Mouse (Mus musculus): ENCODE results near the gene Gm28053. TPM values are rescaled to one million over a fixed set of nuclear protein-coding genes. Genes with fewer than 3 reads are reported as not detected.

Gm28053 gene
- polyA plus RNA-seq (2014; fragmentation: Nextera tagmentation; extraction: Ambion mirVana): 2.6 and 4.8 TPM in 2 replicates

- Histone ChIP-seq H3K36me3 (ENCODE audit: control insufficient read depth, insufficient read depth, low read length) (no peaks in the 10 kb centered on the region), H3K27me3 (ENCODE audit: control insufficient read depth, insufficient read depth, low read length) (no peaks in the 10 kb centered on the region), H3K27ac (ENCODE audit: low read depth, low read length) (no peak within 1 kb of the TSS), H3K4me1 (ENCODE audit: control insufficient read depth, insufficient read depth, low read length) (no peaks in the 10 kb centered on the region), H3K4me3 (ENCODE audit: low read depth, low read length) (no peak within 1 kb of the TSS), H3K9ac (ENCODE audit: low read depth, low read length) (no peak within 1 kb of the TSS), H3K9me3 (replicated peaks; ENCODE audit: control insufficient read depth, low read length) (no peaks in the 10 kb centered on the region), H3K4me2 (no peak within 1 kb of the TSS)
- WGBS (ENCODE audit: insufficient replicate concordance): 47% methylated on average over 2 of the region's 2 CpGs
- ATAC-seq (replicated peaks; ENCODE audit: insufficient number of reproducible peaks, low FRiP score, low TSS enrichment): no peak
Measured at GRCm38 (mm10) chr6:48718455-48718854, at the start of gene Gm28053, which contains the start of gene Gimap7. Gene Gm28053, plus strand, starts transcription at chr6:48718607. Gene Gimap7, plus strand, starts transcription at chr6:48718621.

GRCm38 (mm10) chr6:48669446-48669969 lies 48.9 kb upstream of the Gm28053 start:
- 61% methylated on average over 2 of the region's 2 CpGs for WGBS (ENCODE audit: insufficient replicate concordance)

GRCm38 (mm10) chr6:48674291-48675058 lies 43.9 kb upstream of the Gm28053 start:
- H3K4me3 ChIP-seq (ENCODE audit: low read depth, low read length): no peak overlapping the region
- H3K4me2 ChIP-seq: no peak overlapping the region
- no peaks in the 10 kb centered on the region for H3K27me3 ChIP-seq (ENCODE audit: control insufficient read depth, insufficient read depth, low read length)
- no peak overlapping the region for H3K9ac ChIP-seq (ENCODE audit: low read depth, low read length)
- no peaks in the 10 kb centered on the region for H3K36me3 ChIP-seq (ENCODE audit: control insufficient read depth, insufficient read depth, low read length)
- no peak overlapping the region for H3K27ac ChIP-seq (ENCODE audit: low read depth, low read length)
- 91% methylated on average over 9 of the region's 9 CpGs for WGBS (ENCODE audit: insufficient replicate concordance)
- H3K9me3 ChIP-seq (replicated peaks; ENCODE audit: control insufficient read depth, low read length): no peaks in the 10 kb centered on the region
- no peak for ATAC-seq (replicated peaks; ENCODE audit: insufficient number of reproducible peaks, low FRiP score, low TSS enrichment)
- H3K4me1 ChIP-seq (ENCODE audit: control insufficient read depth, insufficient read depth, low read length): no peaks in the 10 kb centered on the region

More at GRCm38 (mm10) chr6:48669446-48669969, 48.9 kb upstream of the Gm28053 start:
- H3K9me3 ChIP-seq (replicated peaks; ENCODE audit: control insufficient read depth, low read length): no peaks in the 10 kb centered on the region
- H3K27me3 ChIP-seq (ENCODE audit: control insufficient read depth, insufficient read depth, low read length): no peaks in the 10 kb centered on the region
- H3K4me2 ChIP-seq: no peak overlapping the region
- H3K9ac ChIP-seq (ENCODE audit: low read depth, low read length): no peak overlapping the region
- no peaks in the 10 kb centered on the region for H3K36me3 ChIP-seq (ENCODE audit: control insufficient read depth, insufficient read depth, low read length)
- H3K4me1 ChIP-seq (ENCODE audit: control insufficient read depth, insufficient read depth, low read length): no peaks in the 10 kb centered on the region
- no peak overlapping the region for H3K27ac ChIP-seq (ENCODE audit: low read depth, low read length)
- no peak overlapping the region for H3K4me3 ChIP-seq (ENCODE audit: low read depth, low read length)
- no peak for ATAC-seq (replicated peaks; ENCODE audit: insufficient number of reproducible peaks, low FRiP score, low TSS enrichment)

GRCm38 (mm10) chr6:48675400-48675930 lies 42.9 kb upstream of the Gm28053 start:
- Histone ChIP-seq H3K4me2 (peak overlapping the region; percentile 59), H3K4me3 (ENCODE audit: low read depth, low read length) (peak overlapping the region; percentile 37; the same call in 1 of the 2 replicates), H3K9me3 (replicated peaks; ENCODE audit: control insufficient read depth, low read length) (no peaks in the 10 kb centered on the region), H3K27ac (ENCODE audit: low read depth, low read length) (no peak overlapping the region), H3K4me1 (ENCODE audit: control insufficient read depth, insufficient read depth, low read length) (no peaks in the 10 kb centered on the region), H3K36me3 (ENCODE audit: control insufficient read depth, insufficient read depth, low read length) (no peaks in the 10 kb centered on the region), H3K27me3 (ENCODE audit: control insufficient read depth, insufficient read depth, low read length) (no peaks in the 10 kb centered on the region), H3K9ac (ENCODE audit: low read depth, low read length) (peak overlapping the region; percentile 54; the same call in 1 of the 2 replicates)
- 41% methylated on average over 10 of the region's 10 CpGs for WGBS (ENCODE audit: insufficient replicate concordance)
- ATAC-seq (replicated peaks; ENCODE audit: insufficient number of reproducible peaks, low FRiP score, low TSS enrichment): no peak

GRCm38 (mm10) chr6:48675931-48676859 lies 42.2 kb upstream of the Gm28053 start, which contains the start of gene Gimap9:
Gene Gimap9, plus strand, starts transcription at chr6:48676129.
- Histone ChIP-seq H3K4me1 (ENCODE audit: control insufficient read depth, insufficient read depth, low read length) (no peaks in the 10 kb centered on the region), H3K36me3 (ENCODE audit: control insufficient read depth, insufficient read depth, low read length) (no peaks in the 10 kb centered on the region), H3K4me3 (ENCODE audit: low read depth, low read length) (peak within 1 kb of the TSS; percentile 37), H3K27ac (ENCODE audit: low read depth, low read length) (no peak within 1 kb of the TSS), H3K4me2 (peak within 1 kb of the TSS; percentile 59), H3K27me3 (ENCODE audit: control insufficient read depth, insufficient read depth, low read length) (no peaks in the 10 kb centered on the region), H3K9me3 (replicated peaks; ENCODE audit: control insufficient read depth, low read length) (no peaks in the 10 kb centered on the region), H3K9ac (ENCODE audit: low read depth, low read length) (peak within 1 kb of the TSS; percentile 56)
- WGBS (ENCODE audit: insufficient replicate concordance): 26% methylated on average over 13 of the region's 13 CpGs
- no peak for ATAC-seq (replicated peaks; ENCODE audit: insufficient number of reproducible peaks, low FRiP score, low TSS enrichment)

- H3K27me3 ChIP-seq (ENCODE audit: control insufficient read depth, insufficient read depth, low read length): no peaks in the 10 kb centered on the region
- no peaks in the 10 kb centered on the region for H3K4me1 ChIP-seq (ENCODE audit: control insufficient read depth, insufficient read depth, low read length)
- H3K27ac ChIP-seq (ENCODE audit: low read depth, low read length): no peak overlapping the region
- peak overlapping the region; percentile 37; the same call in 1 of the 2 replicates for H3K4me3 ChIP-seq (ENCODE audit: low read depth, low read length)
- H3K36me3 ChIP-seq (ENCODE audit: control insufficient read depth, insufficient read depth, low read length): no peaks in the 10 kb centered on the region
- peak overlapping the region; percentile 59; the same call in 1 of the 2 replicates for H3K4me2 ChIP-seq
- WGBS (ENCODE audit: insufficient replicate concordance): 79% methylated on average over 5 of the region's 5 CpGs
- ATAC-seq (replicated peaks; ENCODE audit: insufficient number of reproducible peaks, low FRiP score, low TSS enrichment): no peak
- H3K9ac ChIP-seq (ENCODE audit: low read depth, low read length): no peak overlapping the region
- H3K9me3 ChIP-seq (replicated peaks; ENCODE audit: control insufficient read depth, low read length): no peaks in the 10 kb centered on the region
Measured at GRCm38 (mm10) chr6:48676860-48677415, 41.5 kb upstream of the Gm28053 start.

GRCm38 (mm10) chr6:48677492-48678345 lies 40.7 kb upstream of the Gm28053 start:
- no peaks in the 10 kb centered on the region for H3K27me3 ChIP-seq (ENCODE audit: control insufficient read depth, insufficient read depth, low read length)
- no peak overlapping the region for H3K4me2 ChIP-seq
- H3K4me1 ChIP-seq (ENCODE audit: control insufficient read depth, insufficient read depth, low read length): no peaks in the 10 kb centered on the region
- H3K36me3 ChIP-seq (ENCODE audit: control insufficient read depth, insufficient read depth, low read length): no peaks in the 10 kb centered on the region
- no peak overlapping the region for H3K27ac ChIP-seq (ENCODE audit: low read depth, low read length)
- H3K9me3 ChIP-seq (replicated peaks; ENCODE audit: control insufficient read depth, low read length): no peaks in the 10 kb centered on the region
- H3K9ac ChIP-seq (ENCODE audit: low read depth, low read length): no peak overlapping the region
- no peak for ATAC-seq (replicated peaks; ENCODE audit: insufficient number of reproducible peaks, low FRiP score, low TSS enrichment)
- 89% methylated on average over 17 of the region's 17 CpGs for WGBS (ENCODE audit: insufficient replicate concordance)
- H3K4me3 ChIP-seq (ENCODE audit: low read depth, low read length): no peak overlapping the region

Data from heart, embryonic 11.5 days (tissue).